Mouse (Mus musculus) spleen, embryonic (tissue): Measurements from ENCODE around the gene Casq2.

ENCODE experiments used
- CTCF ChIA-PET: fragments of 350-600 bp; sonication (Branson Sonifier 250); formaldehyde crosslinking; loops from one replicate; lab custom pipeline; 2022; lab: Charles Lee

Gene Casq2

GRCm38 (mm10) chr3:102086283-102086682 lies at the start of gene Casq2:
Gene Casq2, plus strand, starts transcription at chr3:102086415.
- CTCF ChIA-PET, result interaction anchor here (0.6 kb wide), 1 partner anchor 36 kb away, joined by 3 read pairs; no protein-coding TSS in a partner anchor

- CTCF ChIA-PET, result interaction anchor here (0.6 kb wide), 1 partner anchor 586 kb away, joined by 6 read pairs; no protein-coding TSS in a partner anchor
These were observed 48.4 kb upstream of the Casq2 start for GRCm38 (mm10) chr3:102037806-102038205.

GRCm38 (mm10) chr3:102038608-102039007 lies 47.6 kb upstream of the Casq2 start:
- CTCF ChIA-PET, result no interaction called here

GRCm38 (mm10) chr3:102041632-102042031 lies 44.6 kb upstream of the Casq2 start:
- CTCF ChIA-PET, result no interaction called here

GRCm38 (mm10) chr3:102045071-102045470 lies 41.1 kb upstream of the Casq2 start:
- CTCF ChIA-PET, result no interaction called here

- CTCF ChIA-PET, result no interaction called here
These were observed 38.7 kb upstream of the Casq2 start for GRCm38 (mm10) chr3:102047532-102047931.

GRCm38 (mm10) chr3:102049207-102050104 lies 36.8 kb upstream of the Casq2 start:
- CTCF ChIA-PET, result no interaction called here

GRCm38 (mm10) chr3:102052036-102052435 lies 34.2 kb upstream of the Casq2 start:
- CTCF ChIA-PET, result no interaction called here

GRCm38 (mm10) chr3:102053293-102053692 lies 32.9 kb upstream of the Casq2 start:
- CTCF ChIA-PET, result no interaction called here

GRCm38 (mm10) chr3:102055878-102056277 lies 30.3 kb upstream of the Casq2 start:
- CTCF ChIA-PET, result no interaction called here

GRCm38 (mm10) chr3:102060065-102060464 lies 26.1 kb upstream of the Casq2 start:
- CTCF ChIA-PET, result no interaction called here

GRCm38 (mm10) chr3:102061923-102062670 lies 24.1 kb upstream of the Casq2 start:
- CTCF ChIA-PET, result interaction anchor here (0.6 kb wide), 1 partner anchor 16 kb away, joined by 4 read pairs; no protein-coding TSS in a partner anchor

GRCm38 (mm10) chr3:102062671-102063010 lies 23.6 kb upstream of the Casq2 start:
- CTCF ChIA-PET, result no interaction called here

GRCm38 (mm10) chr3:102063273-102064120 lies 22.7 kb upstream of the Casq2 start:
- CTCF ChIA-PET, result no interaction called here

GRCm38 (mm10) chr3:102064566-102064965 lies 21.6 kb upstream of the Casq2 start:
- CTCF ChIA-PET, result no interaction called here

GRCm38 (mm10) chr3:102067306-102067705 lies 18.9 kb upstream of the Casq2 start:
- CTCF ChIA-PET, result no interaction called here

- CTCF ChIA-PET, result interaction anchor here (0.6 kb wide), 2 partner anchors 212 to 578 kb away, joined by 3 read pairs; no protein-coding TSS in a partner anchor
These were observed 18.4 kb upstream of the Casq2 start for GRCm38 (mm10) chr3:102067861-102068260.

GRCm38 (mm10) chr3:102069260-102069659 lies 17.0 kb upstream of the Casq2 start:
- CTCF ChIA-PET, result interaction anchor here (0.6 kb wide), 1 partner anchor 1094 kb away, joined by 5 read pairs; no protein-coding TSS in a partner anchor

GRCm38 (mm10) chr3:102069686-102070085 lies 16.5 kb upstream of the Casq2 start:
- CTCF ChIA-PET, result interaction anchor here (0.6 kb wide), 1 partner anchor 1094 kb away, joined by 5 read pairs; no protein-coding TSS in a partner anchor

GRCm38 (mm10) chr3:102070360-102070759 lies 15.9 kb upstream of the Casq2 start:
- CTCF ChIA-PET, result no interaction called here

- CTCF ChIA-PET, result no interaction called here
These were observed 15.2 kb upstream of the Casq2 start for GRCm38 (mm10) chr3:102071016-102071415.
